Mouse (Mus musculus): ENCODE data around the gene Slc44a5.

DNA sequence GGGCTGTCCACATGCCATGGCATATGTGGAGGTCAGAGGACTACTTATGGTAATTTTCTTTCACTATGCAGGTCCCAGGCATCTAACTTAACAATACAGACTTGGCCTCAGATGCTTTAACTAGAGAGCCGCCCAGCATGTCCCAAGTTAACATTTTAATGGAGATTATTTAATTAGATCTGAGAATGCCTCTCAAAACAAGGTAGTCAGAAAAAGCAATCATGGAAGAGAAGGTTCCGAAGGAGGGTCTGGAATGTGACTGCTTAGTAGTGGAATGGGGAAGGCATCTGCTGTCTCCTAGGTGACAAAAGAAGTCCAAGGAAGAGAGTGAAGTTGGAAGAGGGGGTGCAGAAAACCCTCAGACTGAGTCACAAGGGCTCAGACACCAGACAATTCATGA, 7.4 kb downstream of the Slc44a5 start:
- TF ChIP-seq HCFC1 (IDR thresholded peaks at IDR 0.05; ENCODE audit: borderline replicate concordance, insufficient read depth, low read length), result no peak
- TF ChIP-seq CHD2 (IDR thresholded peaks at IDR 0.05; ENCODE audit: low read depth, low read length), result no peak
